Mouse (Mus musculus): Measurements from ENCODE around the gene Rbfox1.

Gene Rbfox1

DNA sequence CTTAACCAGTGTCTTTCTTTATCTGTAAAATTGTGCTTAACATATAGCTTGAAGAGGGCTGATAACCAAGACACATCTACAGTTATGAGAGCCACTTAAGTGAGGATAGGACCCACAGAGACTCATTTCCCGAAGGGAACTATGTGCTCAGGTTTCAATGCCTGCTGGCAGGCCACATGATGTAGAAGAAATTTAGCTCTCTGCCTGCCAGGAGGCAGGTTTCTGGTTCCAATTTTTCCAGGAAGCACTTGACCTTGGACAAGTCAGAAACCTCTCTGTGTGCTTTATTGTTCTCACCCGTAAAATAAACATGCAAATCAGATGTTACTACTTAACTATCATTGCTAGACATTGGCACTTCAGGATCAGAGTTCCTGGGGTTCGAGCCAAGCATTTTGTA is 1033.5 kb downstream of the Rbfox1 start:
- DNase-seq (ENCODE audit: low read depth, low spot score) = no peak

DNA sequence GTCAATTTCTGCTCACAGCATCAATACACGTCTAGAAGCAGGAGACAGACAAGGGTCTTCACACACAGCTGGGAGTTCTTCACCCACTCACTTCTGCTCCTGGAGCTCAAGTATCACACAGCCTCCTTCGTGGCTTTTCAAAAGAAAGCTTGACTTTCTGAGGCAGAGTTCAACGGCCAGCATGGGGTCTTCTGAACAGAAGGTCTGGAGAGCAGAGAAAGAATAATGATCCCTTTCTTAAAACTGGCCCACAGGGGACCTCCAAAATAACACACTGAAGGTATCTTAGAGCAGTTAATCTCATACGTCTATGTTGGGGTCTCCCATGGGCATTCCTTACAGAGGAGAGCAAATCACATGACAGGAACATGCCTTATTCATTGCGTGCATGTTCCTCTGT is 1034.5 kb downstream of the Rbfox1 start:
- DNase-seq (ENCODE audit: low read depth, low spot score) = no peak

GRCm38 (mm10) chr16:6927661-6928060 is 1042.5 kb downstream of the Rbfox1 start:
- DNase-seq (ENCODE audit: low read depth, low spot score) = no peak

GRCm38 (mm10) chr16:6930795-6931194 is 1045.6 kb downstream of the Rbfox1 start:
- no peak for DNase-seq (ENCODE audit: low read depth, low spot score)

DNA sequence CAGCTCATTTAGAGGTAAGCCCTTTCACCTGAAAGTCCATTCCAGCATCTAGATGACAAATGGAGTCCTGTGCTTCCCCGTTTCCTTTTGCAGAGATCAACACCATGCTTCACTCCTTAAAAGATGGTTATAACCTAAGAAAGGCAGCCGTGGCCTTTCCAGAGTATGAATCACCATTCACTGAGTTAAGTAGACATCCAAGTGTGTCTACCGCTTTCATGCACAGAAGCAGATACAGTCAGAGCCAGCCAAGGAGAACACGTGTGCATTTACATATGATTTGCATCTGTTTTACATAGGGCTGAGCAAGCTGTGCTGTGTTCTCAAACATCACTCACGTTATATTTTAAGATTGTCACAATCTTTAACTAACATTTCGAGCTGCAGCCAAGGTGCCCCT is 1061.0 kb downstream of the Rbfox1 start:
- no peak for DNase-seq (ENCODE audit: low read depth, low spot score)

- DNase-seq (ENCODE audit: low read depth, low spot score) = no peak
Observed at GRCm38 (mm10) chr16:6949666-6950065, 1064.5 kb downstream of the Rbfox1 start.

GRCm38 (mm10) chr16:6955102-6955675 is 1070.0 kb downstream of the Rbfox1 start:
- DNase-seq (ENCODE audit: low read depth, low spot score) = no peak

GRCm38 (mm10) chr16:6961931-6962379 is 1076.8 kb downstream of the Rbfox1 start:
- no peak for DNase-seq (ENCODE audit: low read depth, low spot score)

- no peak for DNase-seq (ENCODE audit: low read depth, low spot score)
Observed at GRCm38 (mm10) chr16:6962508-6962907, 1077.4 kb downstream of the Rbfox1 start.

GRCm38 (mm10) chr16:6963533-6963932 is 1078.4 kb downstream of the Rbfox1 start:
- no peak for DNase-seq (ENCODE audit: low read depth, low spot score)

DNA sequence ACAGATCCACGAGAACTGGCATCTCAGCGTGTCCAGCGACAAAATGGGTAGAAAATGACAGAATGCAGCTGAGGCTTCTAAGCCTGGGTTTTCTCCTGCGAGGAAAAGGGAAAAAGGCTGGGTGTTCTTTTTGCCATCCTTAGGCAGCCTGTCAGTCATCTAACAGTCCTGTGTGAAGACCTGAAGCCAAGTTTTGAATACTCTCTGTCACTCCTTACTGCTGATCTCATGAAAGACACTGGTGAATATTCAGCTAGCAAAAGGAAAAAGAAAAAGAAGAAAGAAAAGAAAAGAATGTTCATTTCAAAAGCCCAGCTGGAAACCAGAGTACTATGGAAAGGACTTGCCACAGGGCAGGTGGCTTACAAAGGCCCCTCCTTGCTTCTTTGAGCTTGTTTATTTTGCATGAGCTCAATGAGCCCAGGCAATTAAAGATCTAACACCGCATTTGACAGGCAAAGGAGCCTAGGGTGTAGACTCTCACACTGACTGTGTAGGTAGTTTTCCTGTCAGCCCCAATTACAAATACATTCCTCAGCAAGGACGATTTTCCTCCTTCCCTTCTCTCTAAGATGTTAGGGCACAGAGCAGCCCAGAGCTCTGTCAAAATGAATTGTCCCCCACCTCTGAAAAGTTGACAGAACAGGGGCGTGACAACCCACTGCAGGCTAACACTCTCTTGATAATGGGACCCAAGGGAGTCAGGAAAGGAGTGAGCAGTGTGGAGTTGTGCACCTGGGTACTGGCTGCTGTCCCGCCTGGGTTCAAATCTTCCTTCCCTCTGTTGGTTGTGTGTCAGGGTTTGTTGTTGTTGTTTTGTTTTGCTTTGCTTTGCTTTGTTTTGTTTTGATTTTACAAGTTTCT is 1079.8 kb downstream of the Rbfox1 start:
- DNase-seq (ENCODE audit: low read depth, low spot score) = no peak

DNA sequence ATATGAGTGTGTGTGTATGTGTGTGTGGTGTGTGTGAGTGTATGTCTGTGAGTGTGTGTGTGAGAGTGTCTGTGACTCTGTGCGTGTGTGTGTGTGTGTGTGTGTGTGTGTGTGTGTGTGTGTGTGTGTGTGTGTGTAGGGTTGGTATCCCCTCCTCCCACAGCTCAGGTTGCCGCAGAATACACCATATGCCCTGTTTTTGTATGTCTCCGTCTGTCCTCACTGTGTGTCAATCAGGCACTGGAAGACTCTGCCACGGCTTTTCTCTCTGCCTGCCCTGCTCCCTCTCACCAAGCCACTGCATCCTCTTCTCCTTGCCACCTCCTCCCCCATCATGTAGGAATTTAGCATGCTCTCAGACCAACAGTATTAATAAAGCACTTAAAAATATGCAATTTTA is 1084.8 kb downstream of the Rbfox1 start:
- DNase-seq (ENCODE audit: low read depth, low spot score) = no peak

GRCm38 (mm10) chr16:6976341-6976740 is 1091.2 kb downstream of the Rbfox1 start:
- no peak for DNase-seq (ENCODE audit: low read depth, low spot score)

- no peak for DNase-seq (ENCODE audit: low read depth, low spot score)
Observed at GRCm38 (mm10) chr16:6983947-6984346, 1098.8 kb downstream of the Rbfox1 start.

DNA sequence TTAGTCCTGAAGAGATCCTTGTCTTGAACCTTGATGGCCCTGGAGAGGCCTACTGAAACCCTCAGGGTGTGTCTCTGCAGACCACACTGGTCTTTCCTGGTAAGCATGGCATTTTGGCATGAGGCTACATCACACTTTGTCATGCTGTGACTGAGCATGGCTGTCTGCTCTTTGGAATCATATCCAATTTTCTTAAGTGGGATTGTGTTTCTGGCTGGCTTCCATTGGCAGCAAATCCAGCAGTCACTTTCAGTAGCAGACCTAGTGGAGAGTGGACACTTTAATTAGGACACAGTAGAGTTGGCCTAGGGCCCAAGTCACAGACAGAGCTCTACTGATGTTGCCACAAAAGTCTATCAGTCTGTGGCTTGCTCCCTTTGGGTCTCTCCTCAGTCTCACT is 1100.9 kb downstream of the Rbfox1 start:
- DNase-seq (ENCODE audit: low read depth, low spot score) = no peak

DNA sequence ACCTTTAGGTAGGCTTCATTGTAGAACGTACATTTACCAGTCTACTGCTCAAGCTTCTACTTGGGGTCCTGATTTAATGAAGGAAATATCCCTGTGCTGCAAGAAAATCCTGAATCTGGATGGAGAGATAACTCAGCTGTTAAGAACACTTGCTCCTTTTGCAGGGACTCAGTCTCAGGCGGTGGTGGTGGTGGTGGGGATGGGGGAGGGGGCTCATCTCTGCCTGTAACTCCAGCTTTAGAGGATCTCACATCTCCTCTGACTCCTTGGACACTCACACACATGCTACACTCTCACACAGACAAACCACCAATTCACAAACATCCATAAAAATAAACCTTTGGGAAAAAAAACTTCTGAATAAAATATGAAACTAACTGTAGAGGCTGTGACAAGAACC is 1101.3 kb downstream of the Rbfox1 start:
- DNase-seq (ENCODE audit: low read depth, low spot score) = no peak

DNA sequence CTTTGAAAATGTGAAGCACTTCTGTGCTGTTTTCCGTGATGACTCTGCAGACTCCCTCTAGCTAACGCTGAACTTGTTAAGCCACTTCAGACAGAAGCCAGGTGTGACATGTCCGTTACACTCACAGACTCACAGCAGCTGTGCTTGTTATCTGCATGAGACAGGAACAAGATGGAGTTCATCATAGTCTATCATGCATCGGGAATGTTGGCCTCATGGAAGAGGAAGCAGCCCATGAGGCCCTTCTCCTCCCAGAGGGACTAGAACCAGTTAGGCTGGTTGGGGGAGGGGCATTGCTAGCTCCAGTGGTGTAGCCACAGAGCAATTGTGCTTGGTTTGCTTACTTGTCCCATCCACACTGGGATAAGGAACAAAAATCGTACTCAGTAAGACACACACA is 1107.1 kb downstream of the Rbfox1 start:
- DNase-seq (ENCODE audit: low read depth, low spot score) = no peak

DNA sequence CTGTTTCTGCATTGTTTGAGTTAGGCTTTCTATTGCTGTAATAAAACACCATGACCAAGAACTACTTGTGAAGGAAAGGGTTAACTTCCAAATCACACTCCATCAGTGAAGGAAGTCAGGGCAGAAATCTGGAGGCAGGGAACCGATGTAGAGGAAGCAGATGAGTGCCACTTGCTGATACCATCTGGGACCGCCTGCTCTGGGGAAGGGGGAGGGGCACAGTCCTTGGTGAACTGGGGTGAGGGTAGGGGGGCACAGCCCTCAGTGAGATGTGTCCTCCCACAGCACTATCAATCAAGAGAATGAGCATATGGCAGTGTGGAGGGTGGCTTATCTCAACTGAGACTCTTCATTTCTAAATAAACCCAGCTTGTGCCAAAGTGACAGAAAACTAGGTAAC is 1108.0 kb downstream of the Rbfox1 start:
- DNase-seq (ENCODE audit: low read depth, low spot score) = no peak

DNA sequence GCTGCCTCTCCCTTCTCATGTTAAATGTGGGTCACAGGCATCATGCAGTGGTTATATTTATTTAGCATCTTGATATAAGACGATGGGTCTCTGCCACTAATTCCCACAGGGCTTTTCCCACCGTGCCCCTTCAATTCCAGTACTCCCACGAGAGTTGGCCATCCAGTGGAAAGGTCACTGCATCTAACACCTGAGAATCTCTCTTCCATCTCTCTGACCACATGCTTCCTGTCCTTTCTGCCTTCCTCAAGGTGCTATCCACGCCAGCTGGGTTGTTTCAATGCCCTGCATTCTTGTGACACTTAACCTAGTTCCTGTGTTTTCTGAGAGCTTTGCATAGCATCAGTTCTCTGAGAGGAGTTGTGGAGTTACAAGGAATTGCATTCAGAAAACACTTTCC is 1112.0 kb downstream of the Rbfox1 start:
- DNase-seq (ENCODE audit: low read depth, low spot score) = no peak

DNA sequence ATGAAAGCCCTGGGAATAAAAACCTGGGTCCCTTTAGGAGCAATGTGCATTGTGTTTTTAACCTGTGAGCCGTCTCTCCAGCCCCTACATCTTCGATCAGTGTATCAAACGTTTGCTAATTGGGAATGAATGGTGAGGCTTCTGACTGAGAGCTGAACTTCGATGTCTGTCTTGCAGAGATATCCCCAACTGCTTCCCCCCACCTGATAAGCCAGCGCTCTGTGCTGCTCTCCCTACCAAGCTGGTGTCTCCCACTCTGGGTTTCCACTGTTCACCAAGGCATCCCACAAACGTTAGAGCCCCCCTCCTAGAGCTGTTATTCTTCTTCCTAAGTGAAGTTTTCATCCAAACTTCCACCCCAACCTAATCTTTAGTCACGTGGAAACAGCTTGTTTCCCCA is 1112.7 kb downstream of the Rbfox1 start:
- no peak for DNase-seq (ENCODE audit: low read depth, low spot score)

DNA sequence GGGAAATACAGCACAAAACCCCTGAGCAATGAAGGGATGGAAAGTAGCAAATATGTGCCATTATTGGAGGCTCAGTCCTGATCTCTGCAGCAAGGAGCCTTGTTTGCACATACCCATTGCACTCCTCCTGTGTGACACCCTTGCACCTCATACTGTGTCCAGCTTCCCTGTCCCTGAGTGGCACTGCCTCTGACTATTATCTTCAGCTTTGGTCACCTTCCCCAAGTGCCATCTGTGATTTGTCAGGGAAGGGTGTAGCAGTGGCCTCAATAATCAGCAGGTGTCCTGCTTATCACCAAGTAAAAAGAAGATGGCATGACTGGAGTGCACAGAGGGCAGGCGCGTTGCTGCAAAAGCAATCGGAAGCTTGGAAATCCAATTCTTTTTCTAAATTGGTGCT is 1119.4 kb downstream of the Rbfox1 start:
- DNase-seq (ENCODE audit: low read depth, low spot score) = no peak

DNA sequence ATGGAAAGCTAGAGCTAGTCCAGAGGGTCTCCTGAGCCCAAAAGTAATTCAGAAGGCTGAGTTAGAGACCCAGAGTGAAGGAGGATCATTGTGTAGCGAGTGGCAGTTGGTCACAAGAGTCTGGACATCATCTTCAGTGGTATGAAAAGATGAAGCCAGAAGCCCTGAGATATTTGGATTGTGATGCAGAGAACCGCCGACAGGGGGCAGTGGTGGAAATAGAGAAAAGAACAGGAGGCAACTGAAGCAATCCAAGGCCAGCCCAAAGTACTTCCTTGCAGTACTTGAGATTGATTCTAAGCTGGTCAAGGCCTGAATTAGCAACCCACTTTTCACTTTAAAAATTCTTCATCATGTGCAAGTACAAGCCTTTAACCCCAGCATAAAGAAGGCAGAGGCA is 1120.3 kb downstream of the Rbfox1 start:
- no peak for DNase-seq (ENCODE audit: low read depth, low spot score)

DNA sequence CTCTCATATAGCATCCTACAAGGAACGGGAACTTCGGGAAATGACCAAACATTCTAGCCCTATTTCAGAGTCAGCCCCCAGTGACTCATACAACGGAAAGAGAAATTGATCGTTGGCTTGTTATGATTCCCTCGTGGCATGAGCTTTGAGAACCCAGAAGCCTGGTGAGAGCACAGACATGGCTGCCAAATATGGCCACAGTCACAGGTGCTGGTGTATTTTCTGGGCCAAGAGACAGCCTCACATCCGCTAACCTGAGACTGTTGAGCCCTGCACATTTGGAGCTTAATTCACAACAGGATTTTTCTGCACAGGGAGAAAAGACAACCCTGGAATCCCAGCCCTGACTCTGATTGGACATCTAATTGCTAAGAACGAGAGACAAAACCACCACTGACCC is 1132.2 kb downstream of the Rbfox1 start:
- DNase-seq (ENCODE audit: low read depth, low spot score) = no peak
